Mouse (Mus musculus) cerebellum, adult 11 months (tissue): ENCODE measurements around the gene Cck.
"Not testable (repeated sequence)": the region's sequence is repeated elsewhere in the genome, so short reads cannot be mapped to it uniquely, and the experiment has no call there.

Source experiments
- DNase-seq: peaks from one replicate; pipeline ENCODE4 v3.0.0; 2022

Cck gene

DNA sequence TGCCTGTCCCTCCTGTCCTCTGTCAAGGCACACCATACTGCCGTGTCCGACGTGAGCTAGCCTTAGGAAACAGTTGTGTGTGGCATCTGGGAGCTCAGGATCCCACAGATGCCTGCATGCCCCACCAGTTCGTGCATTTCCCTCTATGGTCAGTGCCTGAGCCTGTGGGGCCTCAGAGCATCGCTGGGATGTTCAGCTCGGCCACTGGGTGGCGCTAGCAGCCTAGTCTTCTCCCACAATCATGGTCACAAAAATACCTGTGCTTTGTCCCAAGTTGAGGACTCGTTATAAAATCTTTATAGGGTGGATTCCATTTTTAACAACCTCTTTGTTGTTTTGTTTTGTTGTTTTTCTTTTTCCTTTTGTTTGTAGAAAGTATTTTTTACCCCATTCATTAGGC is 37.0 kb downstream of the Cck start:
- DNase-seq, result peak; percentile 50

- no peak for DNase-seq
Observed at GRCm38 (mm10) chr9:121456739-121457515, 38.6 kb downstream of the Cck start.

- no peak for DNase-seq
Observed at GRCm38 (mm10) chr9:121454891-121455290, 40.6 kb downstream of the Cck start.

DNA sequence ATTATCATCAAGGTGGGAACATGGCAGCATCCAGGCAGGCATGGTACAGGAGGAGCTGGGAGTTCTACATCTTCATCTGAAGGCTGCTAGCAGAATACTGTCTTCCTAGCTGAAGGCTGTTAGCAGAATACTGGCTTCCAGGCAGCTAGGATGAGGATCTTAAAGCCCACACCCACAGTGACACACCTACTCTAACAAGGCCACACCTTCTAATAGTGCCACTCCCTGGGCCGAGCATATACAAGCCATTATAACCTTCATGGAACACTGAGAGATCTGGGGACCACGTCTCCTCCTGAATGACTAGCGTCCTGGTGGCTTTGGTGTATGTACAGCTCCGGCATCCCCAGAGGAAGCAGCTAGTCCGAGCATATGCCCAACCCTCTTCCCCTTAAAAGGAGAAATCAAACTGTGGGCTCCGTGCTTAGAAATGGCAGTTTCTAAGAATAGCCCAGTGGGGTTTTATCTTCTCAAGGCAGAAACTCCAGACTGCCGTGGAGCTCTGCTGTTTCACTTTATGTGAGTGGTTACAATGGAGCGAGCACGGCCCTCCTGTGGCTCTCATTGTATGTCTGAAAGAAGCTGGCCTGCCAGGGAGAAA is 43.1 kb downstream of the Cck start:
- DNase-seq, result not testable (repeated sequence)

- DNase-seq, result peak; percentile 48
Observed at GRCm38 (mm10) chr9:121446431-121446831, 49.1 kb downstream of the Cck start.

DNA sequence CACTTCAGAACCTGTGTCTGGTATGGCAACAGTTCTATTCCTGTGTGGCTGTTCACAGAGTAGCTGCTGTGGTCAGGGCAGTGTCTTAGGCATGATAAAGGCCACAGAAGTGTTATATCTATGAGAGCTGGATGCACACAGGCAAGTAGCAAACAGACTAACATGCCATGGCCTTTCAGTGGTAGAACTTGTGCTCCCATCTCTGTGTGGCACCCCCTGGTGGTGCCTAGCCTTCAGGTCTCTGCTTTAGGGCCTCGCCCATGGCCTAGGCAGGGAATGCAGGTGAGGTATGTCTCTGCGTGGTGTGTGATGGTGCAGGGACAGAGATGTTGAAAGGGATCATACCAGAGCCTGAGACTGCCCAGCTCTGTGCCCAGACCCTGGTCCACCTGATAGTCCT is 50.1 kb downstream of the Cck start:
- peak; percentile 48 for DNase-seq

GRCm38 (mm10) chr9:121444367-121444707 is 51.2 kb downstream of the Cck start:
- peak; percentile 80 for DNase-seq

- DNase-seq, result peak; percentile 50
Observed at GRCm38 (mm10) chr9:121443696-121444366, 51.7 kb downstream of the Cck start.

DNA sequence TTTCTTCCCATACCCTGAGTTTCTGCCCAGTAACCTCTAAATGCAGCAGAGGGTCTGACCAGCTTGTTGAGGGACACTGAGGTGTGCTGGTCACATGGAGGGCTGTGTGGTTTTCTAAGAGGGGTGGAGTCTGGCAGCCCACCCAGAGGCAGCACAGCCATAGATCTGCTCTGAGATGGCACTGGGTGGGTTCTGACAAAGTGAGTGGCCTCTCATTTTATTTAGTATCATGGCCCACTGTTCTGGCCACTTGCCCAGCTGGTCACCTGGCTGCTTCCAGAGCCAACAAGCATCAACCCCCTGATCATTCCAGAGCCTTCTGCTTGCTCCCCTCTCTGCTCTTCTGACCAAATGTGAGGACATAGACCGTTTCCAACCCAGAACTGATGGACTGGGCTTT is 53.3 kb downstream of the Cck start:
- DNase-seq, result no peak
